Mouse (Mus musculus) thymus, adult 2 months (tissue): ENCODE results near the gene Coro1b. TPM values are rescaled to one million over a fixed set of nuclear protein-coding genes. Genes with fewer than 3 reads are reported as not detected.
A peak's percentile ranks its signal among the peaks of the same experiment; 100 is the strongest.

ENCODE experiments used
- DNase-seq: peaks from one replicate; pipeline ENCODE4 v3.0.0; 2021
- H3K27ac ChIP-seq: fragments of 200-500 bp; 2 replicates; pipeline ENCODE4 v1.5.1; 2012; ENCODE audit warnings: low read length, control low read depth; ENCODE audit not compliant: control insufficient read depth, insufficient read depth
- H3K27me3 ChIP-seq: fragments of 200-500 bp; 2 replicates; pipeline ENCODE4 v1.6.1; 2012; ENCODE audit warnings: mild to moderate bottlenecking, low read length, moderate library complexity, mixed read lengths; ENCODE audit not compliant: control insufficient read depth, insufficient read depth
- H3K36me3 ChIP-seq: fragments of 200-500 bp; 2 replicates; pipeline ENCODE4 v1.6.1; 2012; ENCODE audit warnings: mild to moderate bottlenecking, low read length, moderate library complexity; ENCODE audit not compliant: control insufficient read depth, insufficient read depth
- H3K4me1 ChIP-seq: fragments of 200-500 bp; replicated peaks from 2 replicates; pipeline ENCODE4 v1.6.1; 2012; ENCODE audit warnings: low read length; ENCODE audit not compliant: control insufficient read depth, insufficient read depth
- H3K4me3 ChIP-seq: fragments of 200-500 bp; 2 replicates; pipeline ENCODE4 v1.5.1; 2012; ENCODE audit warnings: mild to moderate bottlenecking, low read length, control low read depth, moderate library complexity; ENCODE audit not compliant: control insufficient read depth, insufficient read depth
- CTCF ChIP-seq: fragments of 200-500 bp; IDR thresholded peaks from 2 replicates; pipeline ENCODE4 v1.5.1; 2012; ENCODE audit warnings: mild to moderate bottlenecking, control low read depth, low read length, moderate library complexity, borderline replicate concordance; ENCODE audit not compliant: control insufficient read depth, poor library complexity, insufficient read depth; ENCODE audit errors: extremely low read depth
- POLR2A ChIP-seq: fragments of 200-500 bp; IDR thresholded peaks from 2 replicates; pipeline ENCODE4 v1.6.1; 2012; ENCODE audit warnings: mild to moderate bottlenecking, low read length, control low read depth, moderate library complexity; ENCODE audit not compliant: control insufficient read depth, poor library complexity, insufficient read depth; ENCODE audit errors: extremely low read depth
- WGBS: fragments of 180-500 bp; shearing (Covaris S2); methylation state at CpG from one replicate; pipeline ENCODE4 v1.1.7; 2018; 5-methylcytosine and 5-hydroxymethylcytosine counted together
- polyA plus RNA-seq: library from polyadenylated mRNA; depleted of rRNA; stranded (reverse); fragments of >200 nt; gene quantifications from 2 replicates; pipeline ENCODE4 v1.2.3, GENCODE M21; 2012

Gene Coro1b
- polyA plus RNA-seq, 1 experiment, result 508 TPM

GRCm38 (mm10) chr19:4102626-4103025 lies 45.8 kb upstream of the Coro1b start:
- H3K27ac ChIP-seq, result no peak overlapping the region
- peaks cover 54% of the 10 kb centered on the region for H3K4me1 ChIP-seq
- no peak for DNase-seq
- WGBS, result 98% methylated on average over 12 of the region's 12 CpGs
- no peaks in the 10 kb centered on the region for H3K27me3 ChIP-seq
- TF ChIP-seq CTCF (no peak), POLR2A (no peak)
- no peaks in the 10 kb centered on the region for H3K36me3 ChIP-seq
- H3K4me3 ChIP-seq, result no peak overlapping the region

- TF ChIP-seq POLR2A, result no peak
- no peak for TF ChIP-seq CTCF
- no peak for DNase-seq
- Histone ChIP-seq H3K27ac (peak overlapping the region; percentile 56; the same call in 1 of the 2 replicates), H3K27me3 (no peaks in the 10 kb centered on the region), H3K36me3 (no peaks in the 10 kb centered on the region), H3K4me1 (peaks cover 49% of the 10 kb centered on the region), H3K4me3 (no peak overlapping the region)
- WGBS, result 97% methylated on average over 18 of the region's 18 CpGs
These were observed 45.1 kb upstream of the Coro1b start for GRCm38 (mm10) chr19:4103294-4103693.

GRCm38 (mm10) chr19:4103792-4104191 lies 44.6 kb upstream of the Coro1b start:
- DNase-seq, result no peak
- no peaks in the 10 kb centered on the region for H3K27me3 ChIP-seq
- H3K27ac ChIP-seq, result peak overlapping the region; percentile 56
- H3K36me3 ChIP-seq, result no peaks in the 10 kb centered on the region
- peaks cover 44% of the 10 kb centered on the region for H3K4me1 ChIP-seq
- TF ChIP-seq POLR2A (no peak), CTCF (no peak)
- WGBS, result 54% methylated on average over 3 of the region's 3 CpGs
- no peak overlapping the region for H3K4me3 ChIP-seq

- WGBS, result 96% methylated on average over 16 of the region's 16 CpGs
- no peak for TF ChIP-seq POLR2A
- no peak for TF ChIP-seq CTCF
- H3K27me3 ChIP-seq, result no peaks in the 10 kb centered on the region
- peaks cover 35% of the 10 kb centered on the region for H3K4me1 ChIP-seq
- no peak overlapping the region for H3K27ac ChIP-seq
- H3K4me3 ChIP-seq, result no peak overlapping the region
- no peak for DNase-seq
- no peaks in the 10 kb centered on the region for H3K36me3 ChIP-seq
These were observed 43.7 kb upstream of the Coro1b start for GRCm38 (mm10) chr19:4104675-4105194.

- no peak for DNase-seq
- 99% methylated on average over 14 of the region's 14 CpGs for WGBS
- no peak overlapping the region for H3K27ac ChIP-seq
- 0 out of 2 replicates have a peak, but pooled peaks cover under 1% of the 10 kb centered on the region for H3K36me3 ChIP-seq
- no peak overlapping the region for H3K4me3 ChIP-seq
- TF ChIP-seq CTCF (no peak), POLR2A (no peak)
- no peaks in the 10 kb centered on the region for H3K27me3 ChIP-seq
- peaks cover 19% of the 10 kb centered on the region for H3K4me1 ChIP-seq
These were observed 41.8 kb upstream of the Coro1b start for GRCm38 (mm10) chr19:4106654-4107053.

- no peak for TF ChIP-seq POLR2A
- no peak for TF ChIP-seq CTCF
- H3K27me3 ChIP-seq, result no peaks in the 10 kb centered on the region
- peaks cover 23% of the 10 kb centered on the region for H3K4me1 ChIP-seq
- no peak for DNase-seq
- H3K36me3 ChIP-seq, result peaks cover 13% of the 10 kb centered on the region; the same call in 1 of the 2 replicates
- H3K27ac ChIP-seq, result no peak overlapping the region
- WGBS, result 91% methylated on average over 9 of the region's 9 CpGs
- H3K4me3 ChIP-seq, result no peak overlapping the region
These were observed 39.9 kb upstream of the Coro1b start for GRCm38 (mm10) chr19:4108535-4108934.

GRCm38 (mm10) chr19:4112063-4112960 lies 36.1 kb upstream of the Coro1b start:
- no peaks in the 10 kb centered on the region for H3K27me3 ChIP-seq
- no peak for DNase-seq
- H3K27ac ChIP-seq, result no peak overlapping the region
- H3K36me3 ChIP-seq, result peaks cover 30% of the 10 kb centered on the region
- H3K4me3 ChIP-seq, result no peak overlapping the region
- WGBS, result 98% methylated on average over 26 of the region's 26 CpGs
- TF ChIP-seq POLR2A (no peak), CTCF (no peak)
- peaks cover 33% of the 10 kb centered on the region for H3K4me1 ChIP-seq
